Comparison of ENCODE assay signal across 12 mouse cellular contexts in the genomic region with DNA sequence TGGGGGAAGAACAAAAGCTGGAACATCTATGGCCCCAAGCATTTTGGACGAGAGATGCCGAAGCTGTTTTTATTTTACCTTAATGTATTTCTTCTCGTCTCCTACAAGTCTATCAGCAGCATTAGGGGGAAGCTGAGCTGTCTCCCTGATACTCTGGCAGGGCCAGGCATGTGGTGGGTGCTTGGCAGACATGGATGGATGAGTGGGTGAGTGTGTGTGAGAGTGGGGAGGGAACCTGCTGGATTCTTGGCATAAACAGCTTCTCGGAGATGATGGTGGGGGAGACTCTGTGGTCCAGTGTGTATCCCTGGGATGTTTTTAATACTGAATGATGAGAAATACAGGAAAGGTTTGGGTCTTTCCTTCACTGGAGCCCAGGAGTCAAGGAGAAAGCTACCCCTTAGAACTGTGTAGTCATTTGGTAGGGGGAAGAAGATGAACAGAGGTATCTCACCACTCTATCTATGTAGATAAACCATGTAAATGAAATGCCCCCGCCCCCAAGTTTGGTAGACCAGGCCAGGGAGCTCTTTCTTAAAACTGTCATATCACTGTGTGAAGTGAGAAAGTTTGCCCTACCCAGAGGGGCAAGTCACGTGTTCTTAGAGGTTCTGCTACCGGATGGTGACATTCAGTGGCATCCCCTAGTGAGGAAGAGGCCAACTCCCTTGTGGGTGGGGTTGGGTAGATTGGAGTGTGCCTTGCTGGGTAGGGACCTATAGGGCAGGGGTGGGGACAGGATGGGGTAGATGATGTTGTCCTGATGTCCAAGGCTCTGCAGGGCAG. TPM values are rescaled to one million over a fixed set of nuclear protein-coding genes. Genes with fewer than 3 reads are reported as not detected.
A peak's percentile ranks its signal among the peaks of the same experiment; 100 is the strongest.
DNase-seq lines count a peak whose midpoint lies in the region; ATAC-seq and TF ChIP-seq lines count a peak whose summit lies in the region.
"Had no signal": no experiment of that assay in that cellular context is flagged by ENCODE, and none has a peak within 500 bp of the region (broad histone marks: within the 10 kb centered on the region; RNA-seq: fewer than 3 reads in every experiment).

No protein-coding gene starts in this region.

- no peak overlapping the region for H3K4me3 ChIP-seq in lung, embryonic 16.5 days (ENCODE audit: low read length)
- H3K4me3 ChIP-seq in liver, embryonic 15.5 days (replicated peaks), result no peak overlapping the region
- H3K4me3 ChIP-seq in gastrocnemius, adult 2 months, result no peak overlapping the region
- H3K4me3 ChIP-seq: hindbrain, embryonic 12.5 days; myocyte had no signal

- no peak overlapping the region for H3K27ac ChIP-seq in lung, embryonic 16.5 days (ENCODE audit: low read length)
- H3K27ac ChIP-seq in liver, embryonic 15.5 days (replicated peaks), result peak overlapping the region; percentile 72
- no peak overlapping the region for H3K27ac ChIP-seq in gastrocnemius, adult 2 months
- H3K27ac ChIP-seq: hindbrain, embryonic 12.5 days had no signal

- peak; percentile 26; the same call in 1 of the 2 replicates for ATAC-seq in lung, embryonic 16.5 days (ENCODE audit: low read depth)
- ATAC-seq in granulocyte monocyte progenitor cell, adult 5-6 weeks (replicated peaks; ENCODE audit: poor library complexity, severe bottlenecking), result peak; percentile 71
- peak; percentile 88 for ATAC-seq in liver, embryonic 15.5 days (ENCODE audit: insufficient read depth)
- ATAC-seq: forebrain, embryonic 16.5 days had no signal

- intact Hi-C loops in gastrocnemius, adult 2 months (cut with DNase I), result no loop called here

- 70% methylated on average over 7 of the region's 7 CpGs for WGBS in lung, embryonic 16.5 days
- 23% methylated on average over 7 of the region's 7 CpGs for WGBS in liver, embryonic 15.5 days (ENCODE audit: insufficient replicate concordance)

- no peak for DNase-seq in lung, postnatal 36 days
- peak; percentile 43 for DNase-seq in thymus, postnatal 14 days
- no peak for DNase-seq in gastrocnemius, adult 2 months
- DNase-seq in adrenal gland, postnatal 10 days, result no peak
- no peak for DNase-seq in cerebellum, adult 18-20 months
- DNase-seq: cerebellum, postnatal 25 days had no signal

- no peak overlapping the region for H3K9ac ChIP-seq in lung, embryonic 16.5 days (ENCODE audit: low read length)
- no peak overlapping the region for H3K9ac ChIP-seq in liver, embryonic 15.5 days
- H3K9ac ChIP-seq: hindbrain, embryonic 12.5 days had no signal

- no peaks in the 10 kb centered on the region for H3K9me3 ChIP-seq in lung, embryonic 16.5 days (ENCODE audit: control insufficient read depth, low read length)
- H3K9me3 ChIP-seq in liver, embryonic 15.5 days (replicated peaks), result no peaks in the 10 kb centered on the region
- H3K9me3 ChIP-seq: hindbrain, embryonic 12.5 days had no signal

- no peaks in the 10 kb centered on the region for H3K27me3 ChIP-seq in lung, embryonic 16.5 days (ENCODE audit: control insufficient read depth, insufficient read depth, low read depth, low read length)
- H3K27me3 ChIP-seq in liver, embryonic 15.5 days, result no peaks in the 10 kb centered on the region
- H3K27me3 ChIP-seq: hindbrain, embryonic 12.5 days had no signal

- H3K36me3 ChIP-seq in lung, embryonic 16.5 days (ENCODE audit: control insufficient read depth, insufficient read depth, low read length), result no peaks in the 10 kb centered on the region
- no peaks in the 10 kb centered on the region for H3K36me3 ChIP-seq in liver, embryonic 15.5 days (replicated peaks)
- H3K36me3 ChIP-seq: hindbrain, embryonic 12.5 days had no signal

- no peak for TF ChIP-seq CTCF in gastrocnemius, adult 2 months (IDR thresholded peaks at IDR 0.05)

- no peaks in the 10 kb centered on the region for H3K4me1 ChIP-seq in lung, embryonic 16.5 days (replicated peaks; ENCODE audit: control insufficient read depth, insufficient read depth, low read length)
- H3K4me1 ChIP-seq in liver, embryonic 15.5 days (replicated peaks), result peaks cover 60% of the 10 kb centered on the region
- H3K4me1 ChIP-seq: hindbrain, embryonic 12.5 days had no signal

- no peak overlapping the region for H3K4me2 ChIP-seq in lung, embryonic 16.5 days (ENCODE audit: low read depth, low read length)
- peak overlapping the region; percentile 36 for H3K4me2 ChIP-seq in liver, embryonic 15.5 days
- H3K4me2 ChIP-seq: hindbrain, embryonic 12.5 days had no signal

RNA-seq across cellular contexts. Expression of a gene that starts 43.2 kb away (rescaled TPM):
- 2.5 and 2.6 TPM in 2 replicates for polyA plus RNA-seq in lung, embryonic 16.5 days (2015; fragmentation: Nextera tagmentation; extraction: Ambion mirVana)
- total RNA-seq in granulocyte monocyte progenitor cell, adult 5-6 weeks (2014; fragmentation: Nextera tagmentation), result 74.9 and 86.6 TPM in 2 replicates
- total RNA-seq in granulocyte monocyte progenitor cell, adult 5-6 weeks (2017), result 48.3 and 49.8 TPM in 2 replicates
- 2.8 and 2.9 TPM in 2 replicates for polyA plus RNA-seq in liver, embryonic 15.5 days (2015; fragmentation: Nextera tagmentation; extraction: Ambion mirVana)
- total RNA-seq in gastrocnemius, adult 2 months (2021), result 1 to 10 TPM; 1.2 to 1.6 TPM
- 1 to 10 TPM; 4.1 to 8.0 TPM for total RNA-seq in adrenal gland, postnatal 10 days (2021)

RNA-seq across cellular contexts. Expression of a gene that starts 52.0 kb away (rescaled TPM):
- not detected in 2 replicates for polyA plus RNA-seq in lung, embryonic 16.5 days (2015; fragmentation: Nextera tagmentation; extraction: Ambion mirVana)
- not detected in 2 replicates for total RNA-seq in granulocyte monocyte progenitor cell, adult 5-6 weeks (2014; fragmentation: Nextera tagmentation)
- 0.04 TPM in 1 of 2 replicates, not detected in the other for total RNA-seq in granulocyte monocyte progenitor cell, adult 5-6 weeks (2017)
- 0.03 TPM in 1 of 2 replicates, not detected in the other for polyA plus RNA-seq in liver, embryonic 15.5 days (2015; fragmentation: Nextera tagmentation; extraction: Ambion mirVana)
- total RNA-seq in gastrocnemius, adult 2 months (2021), result not detected
- not detected for total RNA-seq in adrenal gland, postnatal 10 days (2021)
- polyA plus RNA-seq: forebrain, embryonic 16.5 days; hindbrain, embryonic 12.5 days; myocyte had no signal

Comparison
In these comparisons a context has a peak if more than half of its experiments do, and no peak if none do; other contexts are left out.
1. ATAC-seq: peak in every context shown above with its lines; median percentile 88 in liver, embryonic 15.5 days; 71 in granulocyte monocyte progenitor cell, adult 5-6 weeks; 26 in lung, embryonic 16.5 days.
2. RNA of a gene that starts 43.2 kb away (total RNA-seq): 48.3 to 86.6 TPM in granulocyte monocyte progenitor cell, adult 5-6 weeks; 4.1 to 8.0 TPM in adrenal gland, postnatal 10 days and 1.2 to 1.6 TPM in gastrocnemius, adult 2 months; every median in the first group is over 4 times any median in the second.